ENCODE assay signal across 17 mouse cellular contexts in genomic region chr12:79253294-79254053, GRCm38 (mm10). TPM values are rescaled to one million over a fixed set of nuclear protein-coding genes. Genes with fewer than 3 reads are reported as not detected.
DNase-seq lines count a peak whose midpoint lies in the region; ATAC-seq and TF ChIP-seq lines count a peak whose summit lies in the region.
"Had no signal": no experiment of that assay in that cellular context is flagged by ENCODE, and none has a peak within 500 bp of the region (broad histone marks: within the 10 kb centered on the region; RNA-seq: fewer than 3 reads in every experiment).

No protein-coding gene starts in this region.

- peaks cover 67% of the 10 kb centered on the region for H3K36me3 ChIP-seq in liver, postnatal 0 days (replicated peaks; ENCODE audit: insufficient read depth, low read length)
- peaks cover 26% of the 10 kb centered on the region for H3K36me3 ChIP-seq in liver, embryonic 11.5 days (ENCODE audit: control insufficient read depth, insufficient read depth, low read length)
- H3K36me3 ChIP-seq in kidney, postnatal 0 days (ENCODE audit: insufficient read depth, low read length) = peaks cover 44% of the 10 kb centered on the region

- peaks cover 11% of the 10 kb centered on the region for H3K4me1 ChIP-seq in liver, postnatal 0 days (ENCODE audit: insufficient read depth)
- no peaks in the 10 kb centered on the region for H3K4me1 ChIP-seq in liver, embryonic 11.5 days (replicated peaks; ENCODE audit: control insufficient read depth, insufficient read depth, low read length)
- no peaks in the 10 kb centered on the region for H3K4me1 ChIP-seq in kidney, postnatal 0 days (replicated peaks; ENCODE audit: insufficient read depth, low read length)
- H3K4me1 ChIP-seq: forebrain, embryonic 15.5 days; hindbrain, embryonic 10.5 days; limb, embryonic 12.5 days; midbrain, embryonic 12.5 days had no signal

- no peak overlapping the region for H3K4me3 ChIP-seq in liver, postnatal 0 days (ENCODE audit: low read depth, low read length)
- H3K4me3 ChIP-seq in liver, embryonic 11.5 days (ENCODE audit: low read depth, low read length) = no peak overlapping the region
- H3K4me3 ChIP-seq in kidney, postnatal 0 days (replicated peaks; ENCODE audit: low read depth, low read length) = no peak overlapping the region
- H3K4me3 ChIP-seq: forebrain, embryonic 15.5 days; gastrocnemius, adult 2 months; hindbrain, embryonic 10.5 days; limb, embryonic 12.5 days; midbrain, embryonic 12.5 days had no signal

- H3K9ac ChIP-seq in liver, postnatal 0 days (replicated peaks) = no peak overlapping the region
- H3K9ac ChIP-seq in liver, embryonic 11.5 days (ENCODE audit: low read depth, low read length) = no peak overlapping the region
- no peak overlapping the region for H3K9ac ChIP-seq in kidney, postnatal 0 days (ENCODE audit: low read depth, low read length)
- H3K9ac ChIP-seq: forebrain, embryonic 15.5 days; limb, embryonic 12.5 days; midbrain, embryonic 12.5 days had no signal

- DNase-seq in liver, postnatal 0 days = peak; percentile 45
- DNase-seq in liver, embryonic 11.5 days (ENCODE audit: low spot score) = no peak
- DNase-seq in kidney, postnatal 0 days (ENCODE audit: low spot score) = peak; percentile 53
- peak; percentile 50 for DNase-seq in yolk sac, embryonic 10.5 days (ENCODE audit: low spot score)
- DNase-seq in right cerebral cortex, postnatal 36 days (ENCODE audit: low spot score in 2 of 2) = no peak
- no peak for DNase-seq in frontal cortex, adult 2 months (ENCODE audit: extremely low spot score in 1 of 2, low spot score in 1 of 2)
- DNase-seq: cerebellum, adult 9-10 months; gastrocnemius, adult 2 months; right cerebral cortex, postnatal 4 days; thymus, postnatal 4 days had no signal

- H3K4me2 ChIP-seq in liver, postnatal 0 days (ENCODE audit: low read depth, low read length) = no peak overlapping the region
- H3K4me2 ChIP-seq in liver, embryonic 11.5 days = no peak overlapping the region
- H3K4me2 ChIP-seq in kidney, postnatal 0 days (ENCODE audit: low read length) = no peak overlapping the region
- H3K4me2 ChIP-seq: forebrain, embryonic 15.5 days; limb, embryonic 12.5 days; midbrain, embryonic 12.5 days had no signal

- no peaks in the 10 kb centered on the region for H3K9me3 ChIP-seq in liver, postnatal 0 days (ENCODE audit: low read length)
- H3K9me3 ChIP-seq in liver, embryonic 11.5 days (ENCODE audit: control insufficient read depth, low read length) = no peaks in the 10 kb centered on the region
- H3K9me3 ChIP-seq in kidney, postnatal 0 days (replicated peaks; ENCODE audit: low read length) = no peaks in the 10 kb centered on the region
- H3K9me3 ChIP-seq: forebrain, embryonic 15.5 days; hindbrain, embryonic 10.5 days; limb, embryonic 12.5 days; midbrain, embryonic 12.5 days had no signal

- no peaks in the 10 kb centered on the region for H3K27me3 ChIP-seq in liver, postnatal 0 days (ENCODE audit: insufficient read depth, low read length)
- no peaks in the 10 kb centered on the region for H3K27me3 ChIP-seq in liver, embryonic 11.5 days (replicated peaks; ENCODE audit: control insufficient read depth, insufficient read depth, low read length)
- no peaks in the 10 kb centered on the region for H3K27me3 ChIP-seq in kidney, postnatal 0 days (ENCODE audit: insufficient read depth, low read length)
- H3K27me3 ChIP-seq: forebrain, embryonic 15.5 days; limb, embryonic 12.5 days; midbrain, embryonic 12.5 days had no signal

- 67% methylated on average over 9 of the region's 9 CpGs for WGBS in liver, postnatal 0 days (ENCODE audit: insufficient replicate concordance)
- WGBS in liver, embryonic 11.5 days = 90% methylated on average over 9 of the region's 9 CpGs
- WGBS in kidney, postnatal 0 days = 63% methylated on average over 9 of the region's 9 CpGs

- TF ChIP-seq CTCF in liver, postnatal 0 days (IDR thresholded peaks at IDR 0.05; ENCODE audit: low read depth) = no peak
- TF ChIP-seq CTCF in kidney, postnatal 0 days (IDR thresholded peaks at IDR 0.05; ENCODE audit: low read depth) = no peak

- H3K27ac ChIP-seq in liver, postnatal 0 days (ENCODE audit: low read depth) = peak overlapping the region; percentile 85
- no peak overlapping the region for H3K27ac ChIP-seq in liver, embryonic 11.5 days (ENCODE audit: low read depth, low read length)
- peak overlapping the region; percentile 64 for H3K27ac ChIP-seq in kidney, postnatal 0 days
- H3K27ac ChIP-seq: forebrain, embryonic 15.5 days; gastrocnemius, adult 2 months; hindbrain, embryonic 10.5 days; limb, embryonic 12.5 days; midbrain, embryonic 12.5 days; stomach, postnatal 0 days had no signal

- ATAC-seq in liver, postnatal 0 days = peak; percentile 91
- no peak for ATAC-seq in liver, embryonic 11.5 days (replicated peaks; ENCODE audit: low FRiP score)
- ATAC-seq in granulocyte monocyte progenitor cell, adult 5-6 weeks (replicated peaks; ENCODE audit: poor library complexity, severe bottlenecking) = peak; percentile 36
- ATAC-seq in kidney, postnatal 0 days (replicated peaks; ENCODE audit: low FRiP score, low read depth) = peak; percentile 92
- ATAC-seq: forebrain, embryonic 15.5 days; intestine, embryonic 16.5 days had no signal

- peak; percentile 79 for TF ChIP-seq EP300 in liver, postnatal 0 days (IDR thresholded peaks at IDR 0.05; ENCODE audit: low read depth)

RNA-seq across cellular contexts. Expression of gene Zfyve26, which starts 42.6 kb away (rescaled TPM):
- polyA plus RNA-seq in liver, postnatal 0 days (2015; fragmentation: Nextera tagmentation; extraction: Ambion mirVana) = 4.2 and 4.8 TPM in 2 replicates
- 16.2 and 18.0 TPM in 2 replicates for polyA plus RNA-seq in liver, embryonic 11.5 days (2014; fragmentation: Nextera tagmentation; extraction: Ambion mirVana)
- total RNA-seq in granulocyte monocyte progenitor cell, adult 5-6 weeks (2014; fragmentation: Nextera tagmentation) = 21.4 and 52.9 TPM in 2 replicates
- total RNA-seq in granulocyte monocyte progenitor cell, adult 5-6 weeks (2017) = 12.2 and 15.8 TPM in 2 replicates
- polyA plus RNA-seq in kidney, postnatal 0 days (2015; fragmentation: Nextera tagmentation; extraction: Ambion mirVana) = 7.6 and 8.9 TPM in 2 replicates
- 32.9 and 33.9 TPM in 2 replicates for polyA plus RNA-seq in frontal cortex, adult 2 months (2012; rRNA removed)

RNA-seq across cellular contexts. Expression of gene Rad51b, which starts 43.6 kb away (rescaled TPM):
- polyA plus RNA-seq in liver, postnatal 0 days (2015; fragmentation: Nextera tagmentation; extraction: Ambion mirVana) = 2.5 TPM in 2 replicates
- polyA plus RNA-seq in liver, embryonic 11.5 days (2014; fragmentation: Nextera tagmentation; extraction: Ambion mirVana) = 7.7 and 8.3 TPM in 2 replicates
- total RNA-seq in granulocyte monocyte progenitor cell, adult 5-6 weeks (2014; fragmentation: Nextera tagmentation) = 10.8 and 21.0 TPM in 2 replicates
- total RNA-seq in granulocyte monocyte progenitor cell, adult 5-6 weeks (2017) = 19.0 and 24.4 TPM in 2 replicates
- polyA plus RNA-seq in kidney, postnatal 0 days (2015; fragmentation: Nextera tagmentation; extraction: Ambion mirVana) = 3.9 TPM in 2 replicates
- 0.14 and 0.17 TPM in 2 replicates for polyA plus RNA-seq in frontal cortex, adult 2 months (2012; rRNA removed)

RNA-seq across cellular contexts. Expression of gene Rdh12, which starts 44.8 kb away (rescaled TPM):
- polyA plus RNA-seq in liver, postnatal 0 days (2015; fragmentation: Nextera tagmentation; extraction: Ambion mirVana) = 1.6 and 1.8 TPM in 2 replicates
- 0.58 and 0.62 TPM in 2 replicates for polyA plus RNA-seq in liver, embryonic 11.5 days (2014; fragmentation: Nextera tagmentation; extraction: Ambion mirVana)
- 2.5 and 2.7 TPM in 2 replicates for total RNA-seq in granulocyte monocyte progenitor cell, adult 5-6 weeks (2014; fragmentation: Nextera tagmentation)
- 5.1 and 8.8 TPM in 2 replicates for total RNA-seq in granulocyte monocyte progenitor cell, adult 5-6 weeks (2017)
- 7.4 and 7.7 TPM in 2 replicates for polyA plus RNA-seq in kidney, postnatal 0 days (2015; fragmentation: Nextera tagmentation; extraction: Ambion mirVana)
- 1.7 and 2.2 TPM in 2 replicates for polyA plus RNA-seq in frontal cortex, adult 2 months (2012; rRNA removed)

Comparison
In these comparisons a context has a peak if more than half of its experiments do, and no peak if none do; other contexts are left out.
1. DNase-seq: peak in liver, postnatal 0 days (single experiment), kidney, postnatal 0 days (single experiment) and yolk sac, embryonic 10.5 days (single experiment); none in liver, embryonic 11.5 days (single experiment), right cerebral cortex, postnatal 36 days (0 of 2) and frontal cortex, adult 2 months (0 of 2).